Mouse (Mus musculus): Measurements from ENCODE around the gene Tcam1. TPM values are rescaled to one million over a fixed set of nuclear protein-coding genes. Genes with fewer than 3 reads are reported as not detected.

The Tcam1 gene
- polyA plus RNA-seq, 2 experiments = 0.66 to 0.78 TPM

- Histone ChIP-seq H3K4me1 (ENCODE audit: control insufficient read depth, insufficient read depth, low read length) (peaks cover 49% of the 10 kb centered on the region), H3K4me3 (replicated peaks; ENCODE audit: low read length) (peak overlapping the region; percentile 25), H3K36me3 (ENCODE audit: control insufficient read depth, insufficient read depth, low read length) (peaks cover 33% of the 10 kb centered on the region), H3K4me2 (replicated peaks; ENCODE audit: low read depth, low read length, severe bottlenecking) (peak overlapping the region; percentile 42), H3K27me3 (ENCODE audit: control insufficient read depth, insufficient read depth, low read length) (no peaks in the 10 kb centered on the region), H3K27ac (replicated peaks; ENCODE audit: low read depth, low read length) (peak overlapping the region; percentile 68), H3K9me3 (ENCODE audit: control insufficient read depth, low read length) (no peaks in the 10 kb centered on the region), H3K9ac (ENCODE audit: low read depth, low read length, severe bottlenecking) (peak overlapping the region; percentile 34; the same call in 1 of the 2 replicates)
- no peak for TF ChIP-seq POLR2A (IDR thresholded peaks at IDR 0.05; ENCODE audit: borderline replicate concordance, extremely low read depth, insufficient read depth, insufficient read length)
- DNase-seq (ENCODE audit: low spot score) = peak; percentile 42
- WGBS = 2% methylated on average over 3 of the region's 3 CpGs
- no peak for ATAC-seq (ENCODE audit: low FRiP score, low read depth)
Measured at GRCm38 (mm10) chr11:106269060-106269431, 7.4 kb upstream of the Tcam1 start.

- Histone ChIP-seq H3K27ac (replicated peaks; ENCODE audit: low read depth, low read length) (0 out of 2 replicates have a peak overlapping the region, but pooled peaks have one; percentile 9), H3K27me3 (ENCODE audit: control insufficient read depth, insufficient read depth, low read length) (no peaks in the 10 kb centered on the region), H3K4me2 (replicated peaks; ENCODE audit: low read depth, low read length, severe bottlenecking) (peak overlapping the region; percentile 79), H3K9me3 (ENCODE audit: control insufficient read depth, low read length) (no peaks in the 10 kb centered on the region), H3K4me3 (replicated peaks; ENCODE audit: low read length) (peak overlapping the region; percentile 98), H3K36me3 (ENCODE audit: control insufficient read depth, insufficient read depth, low read length) (peaks cover 10% of the 10 kb centered on the region), H3K4me1 (ENCODE audit: control insufficient read depth, insufficient read depth, low read length) (peaks cover 54% of the 10 kb centered on the region), H3K9ac (ENCODE audit: low read depth, low read length, severe bottlenecking) (peak overlapping the region; percentile 99)
- 22% methylated on average over 5 of the region's 5 CpGs for WGBS
- no peak for DNase-seq (ENCODE audit: low spot score)
- no peak for ATAC-seq (ENCODE audit: low FRiP score, low read depth)
- TF ChIP-seq POLR2A (IDR thresholded peaks at IDR 0.05; ENCODE audit: borderline replicate concordance, extremely low read depth, insufficient read depth, insufficient read length) = no peak
Measured at GRCm38 (mm10) chr11:106271131-106271793, 5.2 kb upstream of the Tcam1 start.

- H3K9me3 ChIP-seq (ENCODE audit: control insufficient read depth, low read length) = no peaks in the 10 kb centered on the region
- no peaks in the 10 kb centered on the region for H3K27me3 ChIP-seq (ENCODE audit: control insufficient read depth, insufficient read depth, low read length)
- DNase-seq (ENCODE audit: low spot score) = no peak
- no peak for ATAC-seq (ENCODE audit: low FRiP score, low read depth)
- WGBS = under 1% methylated on average over 40 of the region's 41 CpGs
- peak overlapping the region; percentile 99 for H3K9ac ChIP-seq (ENCODE audit: low read depth, low read length, severe bottlenecking)
- no peak for TF ChIP-seq POLR2A (IDR thresholded peaks at IDR 0.05; ENCODE audit: borderline replicate concordance, extremely low read depth, insufficient read depth, insufficient read length)
- peaks cover 3% of the 10 kb centered on the region; the same call in 1 of the 2 replicates for H3K36me3 ChIP-seq (ENCODE audit: control insufficient read depth, insufficient read depth, low read length)
- H3K27ac ChIP-seq (replicated peaks; ENCODE audit: low read depth, low read length) = peak overlapping the region; percentile 95
- H3K4me1 ChIP-seq (ENCODE audit: control insufficient read depth, insufficient read depth, low read length) = peaks cover 52% of the 10 kb centered on the region
- H3K4me3 ChIP-seq (replicated peaks; ENCODE audit: low read length) = peak overlapping the region; percentile 98
- peak overlapping the region; percentile 79 for H3K4me2 ChIP-seq (replicated peaks; ENCODE audit: low read depth, low read length, severe bottlenecking)
Measured at GRCm38 (mm10) chr11:106271794-106272643, 4.5 kb upstream of the Tcam1 start.

DNA sequence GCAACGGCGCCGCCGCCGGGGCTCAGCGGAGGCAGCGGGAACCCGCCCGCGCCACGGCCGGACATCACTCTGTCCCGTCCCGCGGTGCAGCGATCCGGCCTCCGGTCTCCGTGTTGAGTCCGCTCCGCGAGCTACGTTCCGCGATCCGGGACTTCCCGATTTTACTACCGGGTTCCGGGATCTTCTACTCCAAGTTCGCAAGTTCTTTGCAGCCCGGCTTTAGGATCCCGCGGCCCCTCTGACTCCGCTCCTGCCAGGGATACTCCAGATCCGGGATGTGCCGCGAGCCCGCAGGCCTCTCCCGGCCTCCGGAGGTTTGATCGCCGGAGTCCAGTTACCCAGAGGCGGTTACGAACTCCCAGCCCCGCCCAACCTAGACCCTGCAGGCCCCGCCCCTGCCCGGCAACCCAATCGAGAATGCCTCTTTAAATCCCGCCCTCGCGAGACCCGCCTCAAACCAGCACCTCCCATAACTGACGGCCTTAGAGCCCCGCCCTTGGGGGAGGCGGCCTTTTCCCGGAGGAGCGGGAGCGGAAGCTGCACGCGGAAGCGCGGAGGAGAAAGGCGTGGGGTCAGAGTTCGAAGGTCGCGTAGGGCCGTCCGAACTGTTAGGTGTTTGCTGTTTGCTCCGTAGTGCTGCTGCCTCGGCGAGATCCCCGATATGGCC is 3.7 kb upstream of the Tcam1 start, which contains the start of gene Smarcd2:
Gene Smarcd2, minus strand, starts transcription at position 329 of the 667 bp plus-strand sequence.
- peak; percentile 66; the same call in 1 of the 2 replicates for TF ChIP-seq POLR2A (IDR thresholded peaks at IDR 0.05; ENCODE audit: borderline replicate concordance, extremely low read depth, insufficient read depth, insufficient read length)
- peak; percentile 98 for DNase-seq (ENCODE audit: low spot score)
- Histone ChIP-seq H3K9me3 (ENCODE audit: control insufficient read depth, low read length) (no peaks in the 10 kb centered on the region), H3K9ac (ENCODE audit: low read depth, low read length, severe bottlenecking) (peak within 1 kb of the TSS; percentile 99), H3K4me3 (replicated peaks; ENCODE audit: low read length) (peak within 1 kb of the TSS; percentile 98), H3K27ac (replicated peaks; ENCODE audit: low read depth, low read length) (peak within 1 kb of the TSS; percentile 95), H3K27me3 (ENCODE audit: control insufficient read depth, insufficient read depth, low read length) (no peaks in the 10 kb centered on the region), H3K4me2 (replicated peaks; ENCODE audit: low read depth, low read length, severe bottlenecking) (peak within 1 kb of the TSS; percentile 79), H3K4me1 (ENCODE audit: control insufficient read depth, insufficient read depth, low read length) (peaks cover 45% of the 10 kb centered on the region), H3K36me3 (ENCODE audit: control insufficient read depth, insufficient read depth, low read length) (no peaks in the 10 kb centered on the region; the same call in 1 of the 2 replicates)
- WGBS = under 1% methylated on average over 63 of the region's 72 CpGs
- ATAC-seq (ENCODE audit: low FRiP score, low read depth) = peak; percentile 92

GRCm38 (mm10) chr11:106273311-106273684 is 3.2 kb upstream of the Tcam1 start:
- Histone ChIP-seq H3K27me3 (ENCODE audit: control insufficient read depth, insufficient read depth, low read length) (no peaks in the 10 kb centered on the region), H3K4me1 (ENCODE audit: control insufficient read depth, insufficient read depth, low read length) (peaks cover 39% of the 10 kb centered on the region), H3K4me3 (replicated peaks; ENCODE audit: low read length) (peak overlapping the region; percentile 98), H3K27ac (replicated peaks; ENCODE audit: low read depth, low read length) (peak overlapping the region; percentile 86), H3K9me3 (ENCODE audit: control insufficient read depth, low read length) (no peaks in the 10 kb centered on the region), H3K9ac (ENCODE audit: low read depth, low read length, severe bottlenecking) (peak overlapping the region; percentile 64), H3K4me2 (replicated peaks; ENCODE audit: low read depth, low read length, severe bottlenecking) (peak overlapping the region; percentile 79), H3K36me3 (ENCODE audit: control insufficient read depth, insufficient read depth, low read length) (no peaks in the 10 kb centered on the region; the same call in 1 of the 2 replicates)
- WGBS = 7% methylated on average over 16 of the region's 16 CpGs
- no peak for DNase-seq (ENCODE audit: low spot score)
- TF ChIP-seq POLR2A (IDR thresholded peaks at IDR 0.05; ENCODE audit: borderline replicate concordance, extremely low read depth, insufficient read depth, insufficient read length) = no peak
- ATAC-seq (ENCODE audit: low FRiP score, low read depth) = no peak

All from limb, embryonic 14.5 days (tissue).